Mouse (Mus musculus): ENCODE data around the gene Slc16a8. TPM values are rescaled to one million over a fixed set of nuclear protein-coding genes. Genes with fewer than 3 reads are reported as not detected.

Slc16a8 gene
- polyA plus RNA-seq, 1 experiment from 2014 or later: 0.40 TPM

- WGBS: 95% methylated on average over 7 of the region's 7 CpGs
- Histone ChIP-seq H3K9ac (ENCODE audit: low read depth, low read length) (no peak overlapping the region), H3K27me3 (ENCODE audit: control insufficient read depth, insufficient read depth, low read depth, low read length) (no peaks in the 10 kb centered on the region), H3K4me3 (ENCODE audit: low read depth, low read length) (no peak overlapping the region), H3K4me2 (ENCODE audit: low read length) (no peak overlapping the region), H3K9me3 (replicated peaks; ENCODE audit: control insufficient read depth, low read length, poor library complexity, severe bottlenecking) (no peaks in the 10 kb centered on the region), H3K36me3 (ENCODE audit: control insufficient read depth, insufficient read depth, low read length) (0 out of 2 replicates have a peak, but pooled peaks cover 2% of the 10 kb centered on the region), H3K4me1 (ENCODE audit: control insufficient read depth, insufficient read depth, low read length) (no peaks in the 10 kb centered on the region), H3K27ac (ENCODE audit: low read length) (no peak overlapping the region)
- ATAC-seq: no peak
Measured at GRCm38 (mm10) chr15:79286141-79286540, 31.6 kb upstream of the Slc16a8 start.

DNA sequence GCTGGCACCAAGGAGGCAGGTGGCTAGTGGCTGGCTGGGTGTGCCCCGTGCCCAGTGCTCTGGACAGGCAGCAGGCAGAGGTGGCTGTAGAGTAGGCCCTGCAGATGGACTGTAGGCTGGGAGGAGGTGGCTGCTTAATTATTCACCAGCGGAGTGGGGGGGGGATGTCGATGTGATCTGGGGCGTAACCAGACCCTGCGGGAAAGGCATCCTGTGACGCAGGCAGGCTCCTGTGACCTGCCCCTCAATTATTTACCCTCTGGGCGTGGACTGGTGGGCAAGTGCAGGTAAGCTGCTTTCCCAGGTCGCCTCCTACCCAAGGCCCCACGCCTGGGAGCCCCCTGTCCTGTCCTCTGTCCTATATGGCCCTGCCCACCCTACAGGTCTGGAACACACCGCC, 30.8 kb upstream of the Slc16a8 start, which contains the start of gene Baiap2l2:
Baiap2l2 (minus strand) TSS at position 139 of the 400 bp plus-strand sequence.
- Histone ChIP-seq H3K4me2 (ENCODE audit: low read length) (no peak within 1 kb of the TSS), H3K9me3 (replicated peaks; ENCODE audit: control insufficient read depth, low read length, poor library complexity, severe bottlenecking) (no peaks in the 10 kb centered on the region), H3K27me3 (ENCODE audit: control insufficient read depth, insufficient read depth, low read depth, low read length) (no peaks in the 10 kb centered on the region), H3K9ac (ENCODE audit: low read depth, low read length) (no peak within 1 kb of the TSS), H3K4me1 (ENCODE audit: control insufficient read depth, insufficient read depth, low read length) (no peaks in the 10 kb centered on the region), H3K4me3 (ENCODE audit: low read depth, low read length) (no peak within 1 kb of the TSS), H3K27ac (ENCODE audit: low read length) (no peak within 1 kb of the TSS), H3K36me3 (ENCODE audit: control insufficient read depth, insufficient read depth, low read length) (0 out of 2 replicates have a peak, but pooled peaks cover 2% of the 10 kb centered on the region)
- no peak for ATAC-seq
- WGBS: 76% methylated on average over 8 of the region's 10 CpGs

DNA sequence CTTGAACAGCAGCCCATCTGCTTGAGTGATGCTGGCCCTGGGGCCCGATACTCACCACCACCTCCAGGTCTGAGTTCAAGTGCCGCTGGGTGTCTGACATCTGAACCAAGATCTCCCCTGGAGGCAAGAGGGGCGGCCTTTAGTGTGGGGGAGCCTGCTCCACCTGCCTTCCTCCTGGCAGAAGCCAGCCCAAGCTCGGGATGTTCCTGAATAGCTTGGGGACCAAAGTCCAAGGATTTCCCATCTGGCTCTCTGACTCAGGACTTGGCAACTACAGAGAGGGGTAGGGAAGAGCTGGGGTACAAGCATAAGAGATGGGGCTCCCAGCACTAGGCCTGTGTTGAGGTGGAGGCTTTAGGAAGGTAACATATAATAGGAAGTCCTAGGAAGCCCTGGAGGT, 28.8 kb upstream of the Slc16a8 start:
- H3K27me3 ChIP-seq (ENCODE audit: control insufficient read depth, insufficient read depth, low read depth, low read length): no peaks in the 10 kb centered on the region
- H3K27ac ChIP-seq (ENCODE audit: low read length): no peak overlapping the region
- no peaks in the 10 kb centered on the region for H3K4me1 ChIP-seq (ENCODE audit: control insufficient read depth, insufficient read depth, low read length)
- H3K4me3 ChIP-seq (ENCODE audit: low read depth, low read length): no peak overlapping the region
- 75% methylated on average over 4 of the region's 4 CpGs for WGBS
- H3K9ac ChIP-seq (ENCODE audit: low read depth, low read length): no peak overlapping the region
- no peak for ATAC-seq
- H3K36me3 ChIP-seq (ENCODE audit: control insufficient read depth, insufficient read depth, low read length): no peaks in the 10 kb centered on the region
- H3K9me3 ChIP-seq (replicated peaks; ENCODE audit: control insufficient read depth, low read length, poor library complexity, severe bottlenecking): no peaks in the 10 kb centered on the region
- H3K4me2 ChIP-seq (ENCODE audit: low read length): no peak overlapping the region

DNA sequence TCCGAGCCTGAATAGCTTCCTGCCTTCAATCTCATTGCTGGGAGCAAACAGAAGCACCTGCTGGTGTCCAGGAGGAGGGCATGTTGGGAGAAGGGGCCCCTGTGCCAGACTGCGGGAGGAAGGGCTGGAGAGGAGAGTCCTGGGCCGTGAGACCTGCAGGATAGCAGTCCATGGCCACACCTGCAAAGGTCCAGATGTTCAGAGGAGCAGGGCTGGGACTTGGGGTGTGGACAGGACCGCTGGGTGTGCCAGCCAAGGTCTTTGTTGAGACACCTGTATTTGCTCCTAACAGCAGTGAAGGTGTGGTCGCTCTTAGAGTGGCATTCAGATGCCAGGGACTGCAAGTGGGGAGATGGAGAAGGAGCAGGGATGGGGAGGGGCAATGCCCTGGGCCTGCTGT, 27.9 kb upstream of the Slc16a8 start:
- Histone ChIP-seq H3K9ac (ENCODE audit: low read depth, low read length) (no peak overlapping the region), H3K9me3 (replicated peaks; ENCODE audit: control insufficient read depth, low read length, poor library complexity, severe bottlenecking) (no peaks in the 10 kb centered on the region), H3K36me3 (ENCODE audit: control insufficient read depth, insufficient read depth, low read length) (no peaks in the 10 kb centered on the region), H3K27me3 (ENCODE audit: control insufficient read depth, insufficient read depth, low read depth, low read length) (no peaks in the 10 kb centered on the region), H3K4me3 (ENCODE audit: low read depth, low read length) (no peak overlapping the region), H3K4me2 (ENCODE audit: low read length) (no peak overlapping the region), H3K4me1 (ENCODE audit: control insufficient read depth, insufficient read depth, low read length) (no peaks in the 10 kb centered on the region), H3K27ac (ENCODE audit: low read length) (no peak overlapping the region)
- ATAC-seq: no peak
- 78% methylated on average over 5 of the region's 5 CpGs for WGBS

DNA sequence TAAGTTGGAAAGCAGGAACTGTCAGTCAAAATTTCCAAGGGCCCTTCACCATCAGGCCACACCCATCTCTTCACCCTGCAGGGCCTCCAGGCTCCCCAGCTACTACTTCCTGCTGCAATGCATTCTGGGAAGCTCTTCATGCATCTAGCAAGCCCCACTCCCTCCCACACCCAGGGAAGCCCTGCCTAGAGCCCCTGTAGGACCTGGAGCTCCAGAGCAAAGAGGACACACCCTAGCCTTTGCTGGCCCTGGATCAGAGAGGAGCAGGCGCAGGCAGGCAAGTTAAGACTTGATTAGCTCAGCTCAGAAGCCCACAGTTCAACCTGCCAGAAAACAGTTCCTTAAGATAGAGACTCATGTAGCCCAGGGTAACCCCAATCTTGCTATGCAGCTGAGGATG, 26.8 kb upstream of the Slc16a8 start:
- Histone ChIP-seq H3K27me3 (ENCODE audit: control insufficient read depth, insufficient read depth, low read depth, low read length) (no peaks in the 10 kb centered on the region), H3K36me3 (ENCODE audit: control insufficient read depth, insufficient read depth, low read length) (no peaks in the 10 kb centered on the region), H3K9me3 (replicated peaks; ENCODE audit: control insufficient read depth, low read length, poor library complexity, severe bottlenecking) (no peaks in the 10 kb centered on the region), H3K9ac (ENCODE audit: low read depth, low read length) (no peak overlapping the region), H3K4me1 (ENCODE audit: control insufficient read depth, insufficient read depth, low read length) (no peaks in the 10 kb centered on the region), H3K4me3 (ENCODE audit: low read depth, low read length) (no peak overlapping the region), H3K4me2 (ENCODE audit: low read length) (no peak overlapping the region), H3K27ac (ENCODE audit: low read length) (no peak overlapping the region)
- ATAC-seq: no peak
- WGBS: 89% methylated on average over 1 of the region's 1 CpGs

- no peak overlapping the region for H3K9ac ChIP-seq (ENCODE audit: low read depth, low read length)
- WGBS: 63% methylated on average over 5 of the region's 5 CpGs
- ATAC-seq: no peak
- H3K36me3 ChIP-seq (ENCODE audit: control insufficient read depth, insufficient read depth, low read length): no peaks in the 10 kb centered on the region
- H3K9me3 ChIP-seq (replicated peaks; ENCODE audit: control insufficient read depth, low read length, poor library complexity, severe bottlenecking): no peaks in the 10 kb centered on the region
- H3K27me3 ChIP-seq (ENCODE audit: control insufficient read depth, insufficient read depth, low read depth, low read length): no peaks in the 10 kb centered on the region
- no peak overlapping the region for H3K27ac ChIP-seq (ENCODE audit: low read length)
- no peaks in the 10 kb centered on the region for H3K4me1 ChIP-seq (ENCODE audit: control insufficient read depth, insufficient read depth, low read length)
- H3K4me2 ChIP-seq (ENCODE audit: low read length): no peak overlapping the region
- H3K4me3 ChIP-seq (ENCODE audit: low read depth, low read length): no peak overlapping the region
Measured at GRCm38 (mm10) chr15:79280850-79281249, 26.3 kb upstream of the Slc16a8 start.

GRCm38 (mm10) chr15:79280209-79280608, 25.6 kb upstream of the Slc16a8 start:
- no peak overlapping the region for H3K9ac ChIP-seq (ENCODE audit: low read depth, low read length)
- no peak overlapping the region for H3K4me3 ChIP-seq (ENCODE audit: low read depth, low read length)
- no peak overlapping the region for H3K4me2 ChIP-seq (ENCODE audit: low read length)
- ATAC-seq: no peak
- H3K27ac ChIP-seq (ENCODE audit: low read length): no peak overlapping the region
- H3K4me1 ChIP-seq (ENCODE audit: control insufficient read depth, insufficient read depth, low read length): no peaks in the 10 kb centered on the region
- H3K9me3 ChIP-seq (replicated peaks; ENCODE audit: control insufficient read depth, low read length, poor library complexity, severe bottlenecking): no peaks in the 10 kb centered on the region
- 21% methylated on average over 6 of the region's 6 CpGs for WGBS
- H3K27me3 ChIP-seq (ENCODE audit: control insufficient read depth, insufficient read depth, low read depth, low read length): no peaks in the 10 kb centered on the region
- H3K36me3 ChIP-seq (ENCODE audit: control insufficient read depth, insufficient read depth, low read length): no peaks in the 10 kb centered on the region

GRCm38 (mm10) chr15:79277728-79278127, 23.2 kb upstream of the Slc16a8 start:
- no peak overlapping the region for H3K4me3 ChIP-seq (ENCODE audit: low read depth, low read length)
- no peak overlapping the region for H3K27ac ChIP-seq (ENCODE audit: low read length)
- 70% methylated on average over 10 of the region's 10 CpGs for WGBS
- no peak overlapping the region for H3K4me2 ChIP-seq (ENCODE audit: low read length)
- no peaks in the 10 kb centered on the region for H3K27me3 ChIP-seq (ENCODE audit: control insufficient read depth, insufficient read depth, low read depth, low read length)
- no peak overlapping the region for H3K9ac ChIP-seq (ENCODE audit: low read depth, low read length)
- no peak for ATAC-seq
- no peaks in the 10 kb centered on the region for H3K36me3 ChIP-seq (ENCODE audit: control insufficient read depth, insufficient read depth, low read length)
- H3K9me3 ChIP-seq (replicated peaks; ENCODE audit: control insufficient read depth, low read length, poor library complexity, severe bottlenecking): no peaks in the 10 kb centered on the region
- H3K4me1 ChIP-seq (ENCODE audit: control insufficient read depth, insufficient read depth, low read length): no peaks in the 10 kb centered on the region

- 47% methylated on average over 10 of the region's 10 CpGs for WGBS
- H3K9me3 ChIP-seq (replicated peaks; ENCODE audit: control insufficient read depth, low read length, poor library complexity, severe bottlenecking): no peaks in the 10 kb centered on the region
Measured at GRCm38 (mm10) chr15:79273020-79273419, 18.5 kb upstream of the Slc16a8 start.

More at GRCm38 (mm10) chr15:79273020-79273419, 18.5 kb upstream of the Slc16a8 start:
- Histone ChIP-seq H3K4me3 (ENCODE audit: low read depth, low read length) (no peak overlapping the region), H3K27ac (ENCODE audit: low read length) (no peak overlapping the region), H3K4me2 (ENCODE audit: low read length) (no peak overlapping the region), H3K36me3 (ENCODE audit: control insufficient read depth, insufficient read depth, low read length) (no peaks in the 10 kb centered on the region), H3K9ac (ENCODE audit: low read depth, low read length) (no peak overlapping the region), H3K4me1 (ENCODE audit: control insufficient read depth, insufficient read depth, low read length) (peaks cover 6% of the 10 kb centered on the region), H3K27me3 (ENCODE audit: control insufficient read depth, insufficient read depth, low read depth, low read length) (no peaks in the 10 kb centered on the region; the same call in 1 of the 2 replicates)
- ATAC-seq: no peak

Data from midbrain, embryonic 16.5 days (tissue).